Mouse (Mus musculus) lung, embryonic 16.5 days (tissue): ENCODE results near the gene Cers6. TPM values are rescaled to one million over a fixed set of nuclear protein-coding genes. Genes with fewer than 3 reads are reported as not detected.

ENCODE experiments used
- ATAC-seq: fragments of 200-750 bp; cut with Nextera tagmentation; 2 replicates; pipeline ENCODE4 v1.8.0; 2017; ENCODE audit warnings: low read depth, mild to moderate bottlenecking, moderate library complexity
- H3K27ac ChIP-seq: fragments of 300-500 bp; sonication (generic); 2 replicates; pipeline ENCODE4 v1.5.1; 2014; ENCODE audit warnings: mild to moderate bottlenecking, control low read depth, low read length
- H3K27me3 ChIP-seq: fragments of 300-500 bp; sonication (generic); 2 replicates; pipeline ENCODE4 v1.6.1; 2014; ENCODE audit warnings: low read depth, low read length, mixed read lengths; ENCODE audit not compliant: control insufficient read depth, insufficient read depth
- H3K36me3 ChIP-seq: fragments of 300-500 bp; sonication (generic); 2 replicates; pipeline ENCODE4 v1.6.1; 2014; ENCODE audit warnings: low read length; ENCODE audit not compliant: control insufficient read depth, insufficient read depth
- H3K4me1 ChIP-seq: fragments of 300-500 bp; sonication (generic); replicated peaks from 2 replicates; pipeline ENCODE4 v1.6.1; 2014; ENCODE audit warnings: low read length, mixed read lengths; ENCODE audit not compliant: control insufficient read depth, insufficient read depth
- H3K4me2 ChIP-seq: fragments of 300-500 bp; sonication (generic); 2 replicates; pipeline ENCODE4 v1.6.1; 2014; ENCODE audit warnings: low read depth, low read length, control low read depth
- H3K4me3 ChIP-seq: fragments of 300-500 bp; sonication (generic); 2 replicates; pipeline ENCODE4 v1.5.1; 2014; ENCODE audit warnings: mild to moderate bottlenecking, low read length, control low read depth
- H3K9ac ChIP-seq: fragments of 300-500 bp; sonication (generic); 2 replicates; pipeline ENCODE4 v1.6.1; 2014; ENCODE audit warnings: low read length, control low read depth
- H3K9me3 ChIP-seq: fragments of 300-500 bp; sonication (generic); 2 replicates; pipeline ENCODE4 v1.6.1; 2016; ENCODE audit warnings: low read length; ENCODE audit not compliant: control insufficient read depth
- WGBS: fragments of 180-500 bp; shearing (Covaris S2); extraction: QIAGEN DNeasy Blood & Tissue Kit; methylation state at CpG from one replicate; pipeline ENCODE4 v1.1.7; 2014; 5-methylcytosine and 5-hydroxymethylcytosine counted together
- polyA plus RNA-seq: library from polyadenylated mRNA; unstranded; fragments of >200 nt; fragmentation: Nextera tagmentation; extraction: Ambion mirVana; gene quantifications from 2 replicates; pipeline ENCODE4 v1.2.1, GENCODE M21; 2015

The Cers6 gene
- polyA plus RNA-seq, 1 experiment from 2014 or later = 19.7 TPM

DNA sequence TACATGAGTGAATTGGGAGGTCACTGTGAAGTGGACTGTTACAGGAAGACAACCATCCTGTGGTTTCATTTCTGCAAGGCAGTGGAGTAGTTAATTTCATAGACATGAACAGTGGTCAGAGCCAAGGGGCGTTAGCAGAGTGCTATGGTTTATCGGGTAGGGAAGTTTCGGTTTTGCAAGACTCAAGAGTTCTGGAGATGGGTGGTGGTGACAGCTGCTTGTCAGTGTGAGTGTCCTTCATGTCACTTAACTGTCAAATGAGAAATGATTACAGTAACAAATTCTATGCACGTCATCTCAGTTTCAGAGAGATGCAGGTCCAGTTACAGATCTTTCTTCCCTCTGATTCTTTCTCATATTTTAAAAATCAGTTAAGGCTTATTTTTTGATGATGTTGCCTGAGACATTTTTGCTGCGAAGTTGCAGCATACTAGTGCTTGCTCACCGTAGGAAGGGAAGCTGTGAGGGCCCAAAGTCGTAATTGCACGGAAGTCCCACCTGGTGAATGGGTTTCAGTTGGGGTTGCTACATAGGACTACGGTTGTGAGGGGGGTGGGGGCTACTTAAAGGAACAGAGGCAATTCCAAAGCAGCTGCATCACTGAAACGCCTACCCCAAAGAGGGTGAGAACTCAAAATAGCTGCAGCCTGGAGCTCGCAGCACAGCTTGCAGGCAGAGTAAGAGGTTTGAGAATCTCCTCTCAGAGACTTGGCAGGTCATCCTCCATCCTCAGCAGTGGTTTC is 46.7 kb downstream of the Cers6 start:
- Histone ChIP-seq H3K4me3 (no peak overlapping the region), H3K4me1 (no peaks in the 10 kb centered on the region), H3K9me3 (no peaks in the 10 kb centered on the region; the same call in 1 of the 2 replicates), H3K9ac (no peak overlapping the region), H3K4me2 (peak overlapping the region; percentile 2; the same call in 1 of the 2 replicates), H3K27ac (no peak overlapping the region), H3K27me3 (no peaks in the 10 kb centered on the region), H3K36me3 (no peaks in the 10 kb centered on the region)
- ATAC-seq = peak; percentile 71
- 55% methylated on average over 11 of the region's 11 CpGs for WGBS

GRCm38 (mm10) chr2:68910727-68911126 is 49.5 kb downstream of the Cers6 start:
- WGBS = 61% methylated on average over 7 of the region's 7 CpGs
- Histone ChIP-seq H3K4me3 (no peak overlapping the region), H3K27me3 (no peaks in the 10 kb centered on the region), H3K9ac (no peak overlapping the region), H3K9me3 (no peaks in the 10 kb centered on the region; the same call in 1 of the 2 replicates), H3K4me2 (no peak overlapping the region), H3K27ac (no peak overlapping the region), H3K4me1 (no peaks in the 10 kb centered on the region), H3K36me3 (no peaks in the 10 kb centered on the region)
- no peak for ATAC-seq

DNA sequence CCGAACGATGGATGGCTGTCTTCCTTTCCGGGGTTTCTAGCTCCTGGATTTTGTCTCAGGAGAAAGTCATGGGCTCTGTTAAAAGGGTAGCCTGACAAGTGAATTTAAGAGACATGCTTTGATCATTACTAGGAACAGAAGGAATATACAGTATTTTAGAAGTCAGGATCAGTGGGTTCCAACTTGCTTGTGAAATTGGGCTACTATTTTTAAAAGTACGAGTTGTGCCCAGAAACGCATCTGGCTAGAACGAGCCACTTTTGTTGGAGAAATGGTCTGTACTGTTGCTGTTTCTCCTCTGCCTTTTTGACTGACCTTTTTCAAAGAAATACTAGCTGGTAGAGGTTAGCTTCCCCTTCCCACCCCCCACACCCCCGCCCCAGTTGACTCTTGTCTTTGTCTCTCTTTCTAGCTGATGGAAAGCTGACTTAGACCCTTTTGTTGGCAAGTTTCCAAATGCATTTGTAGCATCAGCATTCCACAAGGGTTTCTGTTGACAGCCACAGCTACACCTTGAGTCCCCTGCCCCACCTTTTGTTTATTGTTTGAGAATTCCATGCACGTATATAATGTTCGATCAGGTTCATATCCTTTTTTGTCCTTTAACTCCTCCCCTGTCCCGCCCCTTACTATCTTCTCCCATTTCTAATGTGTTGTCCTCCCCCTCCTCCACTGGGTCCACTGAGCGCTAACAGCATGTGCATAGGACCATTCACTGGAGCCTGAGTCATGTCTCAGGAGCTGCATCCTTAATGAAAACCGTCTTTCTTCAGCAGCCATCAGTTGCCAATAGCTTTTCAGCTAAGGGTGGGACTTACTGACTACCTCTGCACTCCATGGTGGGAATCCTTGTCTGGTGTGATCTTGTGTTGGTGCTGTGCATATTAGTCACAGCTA is 50.6 kb downstream of the Cers6 start:
- no peak overlapping the region for H3K27ac ChIP-seq
- no peaks in the 10 kb centered on the region for H3K9me3 ChIP-seq
- no peak overlapping the region for H3K4me3 ChIP-seq
- no peaks in the 10 kb centered on the region for H3K27me3 ChIP-seq
- H3K4me1 ChIP-seq = no peaks in the 10 kb centered on the region
- H3K36me3 ChIP-seq = no peaks in the 10 kb centered on the region
- H3K9ac ChIP-seq = no peak overlapping the region
- ATAC-seq = no peak
- WGBS = 81% methylated on average over 12 of the region's 12 CpGs
- H3K4me2 ChIP-seq = no peak overlapping the region

GRCm38 (mm10) chr2:68915742-68916141 is 54.5 kb downstream of the Cers6 start:
- H3K27ac ChIP-seq = no peak overlapping the region
- no peaks in the 10 kb centered on the region for H3K4me1 ChIP-seq
- no peaks in the 10 kb centered on the region for H3K9me3 ChIP-seq
- no peak overlapping the region for H3K4me2 ChIP-seq
- no peaks in the 10 kb centered on the region for H3K27me3 ChIP-seq
- no peaks in the 10 kb centered on the region for H3K36me3 ChIP-seq
- no peak for ATAC-seq
- H3K4me3 ChIP-seq = no peak overlapping the region
- H3K9ac ChIP-seq = no peak overlapping the region

DNA sequence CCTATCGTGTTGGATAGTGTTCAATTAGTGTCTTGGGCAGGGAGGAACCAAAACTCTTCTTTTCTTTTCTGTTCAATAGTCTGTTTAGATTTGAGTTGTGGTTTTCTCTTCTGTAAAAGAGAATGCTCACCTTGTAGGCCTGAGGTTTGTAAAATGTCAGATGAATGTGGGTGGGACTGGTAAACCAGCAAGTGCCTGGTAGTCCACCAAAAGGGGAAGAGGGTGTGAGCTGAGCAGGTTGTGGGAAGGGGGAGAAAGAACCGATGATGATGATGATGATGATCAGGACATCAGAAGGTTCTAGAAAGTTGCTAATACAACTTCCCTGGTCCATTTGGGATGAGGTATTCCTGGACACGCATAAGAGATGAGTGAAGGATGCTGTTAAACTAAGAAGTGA is 55.1 kb downstream of the Cers6 start:
- H3K9me3 ChIP-seq = no peaks in the 10 kb centered on the region
- no peak overlapping the region for H3K4me3 ChIP-seq
- no peaks in the 10 kb centered on the region for H3K4me1 ChIP-seq
- H3K27ac ChIP-seq = no peak overlapping the region
- H3K36me3 ChIP-seq = no peaks in the 10 kb centered on the region
- H3K27me3 ChIP-seq = no peaks in the 10 kb centered on the region
- no peak overlapping the region for H3K9ac ChIP-seq
- H3K4me2 ChIP-seq = no peak overlapping the region
- 86% methylated on average over 3 of the region's 3 CpGs for WGBS
- no peak for ATAC-seq

DNA sequence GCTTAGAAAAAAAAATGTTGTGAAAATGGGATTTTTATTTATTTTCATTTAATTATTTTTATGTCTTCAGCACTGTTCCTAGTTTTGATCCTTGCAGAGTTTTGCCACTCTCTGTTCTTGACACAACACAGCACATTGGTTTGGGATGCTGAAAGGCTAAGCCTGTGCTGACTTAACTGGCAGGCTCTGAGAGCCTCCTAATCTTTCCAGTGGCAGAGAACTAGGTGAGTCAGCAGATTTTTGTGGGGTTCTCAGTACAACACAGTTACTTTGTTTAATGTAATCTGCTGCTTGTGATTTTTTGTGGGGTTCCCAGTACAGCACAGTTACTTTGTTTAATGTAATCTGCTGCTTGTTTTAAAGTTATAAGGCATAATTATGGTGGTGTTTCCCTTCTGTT is 55.8 kb downstream of the Cers6 start:
- H3K4me3 ChIP-seq = no peak overlapping the region
- H3K36me3 ChIP-seq = no peaks in the 10 kb centered on the region
- H3K27ac ChIP-seq = no peak overlapping the region
- no peaks in the 10 kb centered on the region for H3K27me3 ChIP-seq
- H3K4me1 ChIP-seq = no peaks in the 10 kb centered on the region
- H3K9me3 ChIP-seq = no peaks in the 10 kb centered on the region
- H3K9ac ChIP-seq = no peak overlapping the region
- no peak for ATAC-seq
- no peak overlapping the region for H3K4me2 ChIP-seq

- Histone ChIP-seq H3K4me1 (no peaks in the 10 kb centered on the region), H3K9ac (no peak overlapping the region), H3K4me2 (no peak overlapping the region), H3K9me3 (no peaks in the 10 kb centered on the region), H3K36me3 (no peaks in the 10 kb centered on the region), H3K4me3 (no peak overlapping the region), H3K27ac (no peak overlapping the region), H3K27me3 (no peaks in the 10 kb centered on the region)
- ATAC-seq = no peak
- WGBS = 86% methylated on average over 4 of the region's 4 CpGs
These were observed 56.3 kb downstream of the Cers6 start for GRCm38 (mm10) chr2:68917524-68917923.

DNA sequence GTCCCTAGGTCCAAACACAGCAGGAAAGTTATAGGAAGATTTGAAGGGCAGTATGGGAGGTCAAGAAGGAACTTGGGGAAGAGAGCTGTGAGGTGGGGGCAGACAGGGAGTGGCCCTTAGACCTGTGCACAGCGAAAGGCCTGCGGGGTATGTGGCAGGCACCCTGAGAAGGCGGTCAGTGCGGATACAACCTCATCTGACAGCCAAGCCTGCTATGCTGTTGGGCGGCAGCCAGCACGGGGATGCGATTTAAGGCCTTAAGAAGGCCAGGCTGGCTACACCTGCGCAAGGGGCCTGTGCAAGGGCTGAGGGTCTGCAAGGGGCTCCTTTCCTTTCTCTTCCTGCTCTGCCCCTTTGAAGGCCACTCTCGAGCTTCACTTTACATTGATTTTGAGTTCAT is 63.1 kb downstream of the Cers6 start:
- ATAC-seq = no peak
- 85% methylated on average over 9 of the region's 9 CpGs for WGBS

DNA sequence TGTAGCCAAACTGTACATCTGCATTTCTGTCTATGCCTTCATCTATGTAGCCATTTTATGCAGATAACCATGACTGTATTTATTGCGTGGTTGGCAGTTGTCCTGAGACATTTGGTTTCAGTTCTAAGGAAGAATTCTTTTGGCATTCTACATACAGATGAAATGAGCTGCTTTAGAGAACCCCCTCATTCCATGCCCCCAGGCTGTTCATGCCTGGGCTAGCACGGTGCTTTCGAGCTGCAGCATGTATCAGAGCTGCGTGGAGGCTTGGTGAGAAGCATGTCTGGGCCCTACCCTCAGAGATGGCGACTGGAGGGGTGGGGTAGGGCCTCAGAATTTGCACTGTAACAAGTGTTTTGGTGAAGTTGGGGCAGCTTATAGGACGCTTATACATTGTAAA is 64.3 kb downstream of the Cers6 start:
- Histone ChIP-seq H3K4me1 (no peaks in the 10 kb centered on the region), H3K4me3 (no peak overlapping the region), H3K9ac (no peak overlapping the region), H3K36me3 (no peaks in the 10 kb centered on the region), H3K27ac (no peak overlapping the region), H3K4me2 (no peak overlapping the region), H3K9me3 (no peaks in the 10 kb centered on the region), H3K27me3 (no peaks in the 10 kb centered on the region)
- ATAC-seq = no peak
- 83% methylated on average over 6 of the region's 6 CpGs for WGBS

More for the DNA sequence above, 63.1 kb downstream of the Cers6 start:
- no peaks in the 10 kb centered on the region for H3K9me3 ChIP-seq
- H3K36me3 ChIP-seq = no peaks in the 10 kb centered on the region
- H3K27ac ChIP-seq = no peak overlapping the region
- no peak overlapping the region for H3K4me3 ChIP-seq
- H3K4me1 ChIP-seq = no peaks in the 10 kb centered on the region
- no peak overlapping the region for H3K4me2 ChIP-seq
- H3K27me3 ChIP-seq = no peaks in the 10 kb centered on the region
- no peak overlapping the region for H3K9ac ChIP-seq
